In the genomic region with DNA sequence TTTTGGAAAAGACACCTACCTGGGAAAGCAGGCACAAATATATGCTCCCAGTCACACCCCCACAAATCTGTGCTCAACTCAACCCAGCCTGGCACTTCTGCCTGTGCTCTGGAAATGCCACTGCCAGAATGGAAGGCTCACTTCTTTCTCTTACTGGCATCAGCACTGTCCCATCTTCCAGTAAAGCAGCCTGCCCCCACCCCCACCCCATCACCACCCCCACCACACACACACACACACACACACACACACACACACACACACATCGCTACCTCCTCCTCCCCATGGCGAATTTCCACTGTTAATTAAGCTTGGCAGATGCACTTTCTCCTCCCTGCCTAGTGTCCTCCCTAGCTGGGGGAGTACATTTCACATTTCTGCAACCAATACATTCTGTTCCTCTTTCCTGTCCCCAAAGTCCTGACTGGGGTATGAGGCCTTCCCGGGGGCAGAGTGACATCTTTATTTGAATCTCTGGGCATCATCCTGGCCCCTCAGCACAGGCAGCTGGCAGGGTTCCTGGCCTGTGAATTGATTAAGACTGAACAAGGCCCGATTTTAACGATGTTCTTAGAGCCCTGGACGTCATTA, we compare ENCODE assay signal across 10 mouse cellular contexts. TPM values are rescaled to one million over a fixed set of nuclear protein-coding genes. Genes with fewer than 3 reads are reported as not detected.
DNase-seq lines count a peak whose midpoint lies in the region; ATAC-seq lines count a peak whose summit lies in the region.
"Had no signal": no experiment of that assay in that cellular context is flagged by ENCODE, and none has a peak within 500 bp of the region (broad histone marks: within the 10 kb centered on the region; RNA-seq: fewer than 3 reads in every experiment).

No protein-coding gene starts in this region.

- H3K9me3 ChIP-seq in intestine, embryonic 14.5 days (ENCODE audit: control insufficient read depth, low read length): no peaks in the 10 kb centered on the region
- H3K9me3 ChIP-seq in intestine, embryonic 16.5 days (ENCODE audit: control insufficient read depth, low read length): no peaks in the 10 kb centered on the region
- H3K9me3 ChIP-seq in forebrain, embryonic 12.5 days: no peaks in the 10 kb centered on the region

- 40% methylated on average over 6 of the region's 6 CpGs for WGBS in intestine, embryonic 14.5 days
- WGBS in intestine, embryonic 16.5 days: 29% methylated on average over 6 of the region's 6 CpGs
- 16% methylated on average over 6 of the region's 6 CpGs for WGBS in forebrain, embryonic 12.5 days

- peaks cover 42% of the 10 kb centered on the region for H3K4me1 ChIP-seq in intestine, embryonic 14.5 days (replicated peaks; ENCODE audit: control insufficient read depth, insufficient read depth, low read length)
- peaks cover 46% of the 10 kb centered on the region for H3K4me1 ChIP-seq in intestine, embryonic 16.5 days (ENCODE audit: control insufficient read depth, insufficient read depth, low read length)
- peaks cover 48% of the 10 kb centered on the region for H3K4me1 ChIP-seq in forebrain, embryonic 12.5 days

- H3K36me3 ChIP-seq in intestine, embryonic 14.5 days (ENCODE audit: control insufficient read depth, insufficient read depth, low read length): 0 out of 2 replicates have a peak, but pooled peaks cover 5% of the 10 kb centered on the region
- 0 out of 2 replicates have a peak, but pooled peaks cover 4% of the 10 kb centered on the region for H3K36me3 ChIP-seq in intestine, embryonic 16.5 days (ENCODE audit: control insufficient read depth, insufficient read depth, low read length)
- no peaks in the 10 kb centered on the region for H3K36me3 ChIP-seq in forebrain, embryonic 12.5 days (replicated peaks)

- H3K9ac ChIP-seq in intestine, embryonic 14.5 days (ENCODE audit: low read length): no peak overlapping the region
- no peak overlapping the region for H3K9ac ChIP-seq in intestine, embryonic 16.5 days (ENCODE audit: low read depth, low read length)
- H3K9ac ChIP-seq in forebrain, embryonic 12.5 days: no peak overlapping the region

- no peak overlapping the region for H3K4me2 ChIP-seq in intestine, embryonic 14.5 days (ENCODE audit: low read length)
- no peak overlapping the region for H3K4me2 ChIP-seq in intestine, embryonic 16.5 days (ENCODE audit: low read depth, low read length)
- H3K4me2 ChIP-seq in forebrain, embryonic 12.5 days: 0 out of 2 replicates have a peak overlapping the region, but pooled peaks have one; percentile 1

- no peak overlapping the region for H3K4me3 ChIP-seq in intestine, embryonic 14.5 days (ENCODE audit: low read depth, low read length)
- no peak overlapping the region for H3K4me3 ChIP-seq in intestine, embryonic 16.5 days (ENCODE audit: low read length)
- no peak overlapping the region for H3K4me3 ChIP-seq in forebrain, embryonic 12.5 days (replicated peaks)
- H3K4me3 ChIP-seq: erythroblast, embryonic 14.5 days had no signal

- H3K27ac ChIP-seq in intestine, embryonic 14.5 days (ENCODE audit: low read depth): peak overlapping the region; percentile 71
- H3K27ac ChIP-seq in intestine, embryonic 16.5 days (ENCODE audit: low read length): no peak overlapping the region
- peak overlapping the region; percentile 86 for H3K27ac ChIP-seq in forebrain, embryonic 12.5 days
- H3K27ac ChIP-seq: macrophage had no signal

- no peaks in the 10 kb centered on the region for H3K27me3 ChIP-seq in intestine, embryonic 14.5 days (replicated peaks; ENCODE audit: control insufficient read depth, insufficient read depth, low read length)
- no peaks in the 10 kb centered on the region for H3K27me3 ChIP-seq in intestine, embryonic 16.5 days (replicated peaks; ENCODE audit: control insufficient read depth, insufficient read depth, low read length)
- no peaks in the 10 kb centered on the region for H3K27me3 ChIP-seq in forebrain, embryonic 12.5 days

- ATAC-seq in intestine, embryonic 14.5 days (replicated peaks; ENCODE audit: low FRiP score, low TSS enrichment, low read depth): no peak
- no peak for ATAC-seq in intestine, embryonic 16.5 days
- ATAC-seq in forebrain, embryonic 12.5 days (ENCODE audit: low FRiP score): peak; percentile 47
- no peak for ATAC-seq in granulocyte monocyte progenitor cell, adult 5-6 weeks (replicated peaks; ENCODE audit: poor library complexity, severe bottlenecking)

- DNase-seq in intestine, embryonic 14.5 days (ENCODE audit: low spot score): no peak
- DNase-seq in layer of hippocampus, postnatal 10 days (ENCODE audit: low spot score in 2 of 2): peak; percentile 59
- DNase-seq in retina, postnatal 1 day: peak; percentile 90
- DNase-seq in lung, postnatal 25 days (ENCODE audit: low spot score): no peak
- no peak for DNase-seq in lung, postnatal 4 days

RNA-seq across cellular contexts. Expression of a gene that starts 40.3 kb away (rescaled TPM):
- 25.3 and 29.2 TPM in 2 replicates for polyA plus RNA-seq in intestine, embryonic 14.5 days (2014; fragmentation: Nextera tagmentation; extraction: Ambion mirVana)
- 7.4 and 7.8 TPM in 2 replicates for polyA plus RNA-seq in intestine, embryonic 16.5 days (2015; fragmentation: Nextera tagmentation; extraction: Ambion mirVana)
- polyA plus RNA-seq in forebrain, embryonic 12.5 days (2016; fragmentation: Nextera tagmentation; extraction: Ambion mirVana): 20.9 and 22.5 TPM in 2 replicates
- 10 to 100 TPM; 62.2 to 66.0 TPM for total RNA-seq in layer of hippocampus, postnatal 10 days (2021)
- total RNA-seq in granulocyte monocyte progenitor cell, adult 5-6 weeks (2014; fragmentation: Nextera tagmentation): not detected in 2 replicates
- not detected in 2 replicates for total RNA-seq in granulocyte monocyte progenitor cell, adult 5-6 weeks (2017)

Comparison
In these comparisons a context has a peak if more than half of its experiments do, and no peak if none do; other contexts are left out.
1. DNase-seq: peak in layer of hippocampus, postnatal 10 days (2 of 2) and retina, postnatal 1 day (single experiment); none in intestine, embryonic 14.5 days (single experiment), lung, postnatal 25 days (single experiment) and lung, postnatal 4 days (0 of 2).